Mouse (Mus musculus) CH12.LX (cell line): Measurements from ENCODE around the gene 4930402H24Rik. TPM values are rescaled to one million over a fixed set of nuclear protein-coding genes. Genes with fewer than 3 reads are reported as not detected.

Experiments used
- DNase-seq: peaks from one replicate; pipeline ENCODE4 v3.0.0-alpha.2; 2013; ENCODE audit errors: extremely low read depth
- H3K27ac ChIP-seq: 2 replicates; pipeline ENCODE4 v1.5.1; 2012; ENCODE audit warnings: low read depth, mild to moderate bottlenecking, control low read depth, moderate library complexity; ENCODE audit not compliant: insufficient read depth
- H3K27me3 ChIP-seq: replicated peaks from 2 replicates; pipeline ENCODE3; 2012; ENCODE audit warnings: inconsistent platforms
- H3K36me3 ChIP-seq, 2 experiments: replicated peaks in 1 of 2; 2 replicates each; pipeline versions ENCODE3 to v1.6.1; 2012; ENCODE audit warnings: inconsistent platforms in 1 of 2, low read length in 1 of 2, mild to moderate bottlenecking in 1 of 2, mixed read lengths in 1 of 2, moderate library complexity in 1 of 2; ENCODE audit not compliant: control insufficient read depth in 1 of 2, insufficient read depth in 1 of 2
- H3K4me1 ChIP-seq, 2 experiments: 2 replicates each; pipeline ENCODE4 v1.6.1; 2012; ENCODE audit warnings: inconsistent platforms in 1 of 2, moderate library complexity in 1 of 2; ENCODE audit not compliant: insufficient read depth in 2 of 2, control insufficient read depth in 1 of 2
- H3K4me2 ChIP-seq: 2 replicates; pipeline ENCODE4 v1.6.1; 2012; ENCODE audit warnings: low read depth, mild to moderate bottlenecking, control low read depth; ENCODE audit not compliant: poor library complexity, insufficient read depth, severe bottlenecking
- H3K4me3 ChIP-seq, 3 experiments: fragments of 150-350 bp in 1 of 3; sonication (generic) in 1 of 3; replicated peaks in 1 of 3; 2 replicates each; pipeline versions ENCODE3 to v1.5.1; 2011 to 2012; ENCODE audit warnings: low read depth in 2 of 3, low read length in 2 of 3, mild to moderate bottlenecking in 2 of 3, moderate library complexity in 2 of 3, control low read depth in 1 of 3, improper control_type of control experiment in 1 of 3, inconsistent platforms in 1 of 3, mixed read lengths in 1 of 3; ENCODE audit not compliant: poor library complexity in 1 of 3
- H3K79me2 ChIP-seq: replicated peaks from 2 replicates; pipeline ENCODE4 v1.6.1; 2012; ENCODE audit warnings: mild to moderate bottlenecking, moderate library complexity; ENCODE audit not compliant: control insufficient read depth, poor library complexity, insufficient read depth, severe bottlenecking; ENCODE audit errors: extremely low read depth
- H3K9ac ChIP-seq: 2 replicates; pipeline ENCODE4 v1.6.1; 2012; ENCODE audit warnings: low read depth, mild to moderate bottlenecking, control low read depth, moderate library complexity; ENCODE audit not compliant: insufficient read depth
- H3K9me3 ChIP-seq: replicated peaks from 2 replicates; pipeline ENCODE3; 2012; ENCODE audit warnings: low read length, inconsistent platforms, mixed read lengths
- CTCF ChIP-seq, 2 experiments: IDR thresholded peaks in 1 of 2; conservative IDR thresholded peaks in 1 of 2; 2 replicates each; pipeline ENCODE4 v1.5.1; 2011 to 2012; ENCODE audit warnings: low read depth in 2 of 2, low read length in 2 of 2, improper control_type of control experiment in 1 of 2, inconsistent platforms in 1 of 2, mild to moderate bottlenecking in 1 of 2, moderate library complexity in 1 of 2
- GABPA ChIP-seq: IDR thresholded peaks from 2 replicates; pipeline ENCODE4 v1.6.1; 2012; ENCODE audit warnings: low read depth, low read length, improper control_type of control experiment, inconsistent platforms; ENCODE audit not compliant: insufficient replicate concordance
- KAT2A ChIP-seq: IDR thresholded peaks from 2 replicates; pipeline ENCODE4 v1.6.1; 2012; ENCODE audit warnings: low read length, improper control_type of control experiment, inconsistent platforms; ENCODE audit not compliant: insufficient replicate concordance
- MEF2A ChIP-seq: IDR thresholded peaks from 2 replicates; pipeline ENCODE4 v1.6.1; 2014; ENCODE audit warnings: low read depth, mild to moderate bottlenecking, inconsistent platforms, low read length, improper control_type of control experiment, borderline replicate concordance
- NELFE ChIP-seq: IDR thresholded peaks from 2 replicates; pipeline ENCODE4 v1.6.1; 2011; ENCODE audit warnings: low read depth, low read length, improper control_type of control experiment
- POLR2A ChIP-seq: IDR thresholded peaks from 2 replicates; pipeline ENCODE4 v1.6.1; 2011; ENCODE audit warnings: low read depth, mild to moderate bottlenecking, improper control_type of control experiment, low read length
- RAD21 ChIP-seq: IDR thresholded peaks from 2 replicates; pipeline ENCODE4 v1.6.1; 2011; ENCODE audit warnings: low read depth, mild to moderate bottlenecking, low read length, improper control_type of control experiment, moderate library complexity
- SIN3A ChIP-seq: IDR thresholded peaks from 2 replicates; pipeline ENCODE4 v1.6.1; 2012; ENCODE audit warnings: low read length, improper control_type of control experiment, inconsistent platforms
- TBP ChIP-seq: conservative IDR thresholded peaks from 2 replicates; pipeline ENCODE4 v1.6.1; 2011; ENCODE audit warnings: low read depth, low read length, improper control_type of control experiment
- TCF12 ChIP-seq: IDR thresholded peaks from 2 replicates; pipeline ENCODE4 v1.6.1; 2014; ENCODE audit warnings: low read depth, mild to moderate bottlenecking, inconsistent platforms, low read length, improper control_type of control experiment
- UBTF ChIP-seq: IDR thresholded peaks from 2 replicates; pipeline ENCODE4 v1.6.1; 2012; ENCODE audit warnings: low read depth, mild to moderate bottlenecking, inconsistent platforms, low read length, improper control_type of control experiment, moderate library complexity
- USF1 ChIP-seq: IDR thresholded peaks from 2 replicates; pipeline ENCODE4 v1.6.1; 2014; ENCODE audit warnings: low read depth, mild to moderate bottlenecking, inconsistent platforms, low read length, improper control_type of control experiment
- USF2 ChIP-seq: conservative IDR thresholded peaks from 2 replicates; pipeline ENCODE4 v1.6.1; 2011; ENCODE audit warnings: low read depth, low read length, improper control_type of control experiment
- ZKSCAN1 ChIP-seq: IDR thresholded peaks from 2 replicates; pipeline ENCODE4 v1.6.1; 2012; ENCODE audit warnings: low read depth, inconsistent platforms, low read length, improper control_type of control experiment, borderline replicate concordance
- dilution Hi-C: fragments of 300-500 bp; cut with MboI; formaldehyde crosslinking; loops from 2 replicates; pipeline ENCODE4 v1.14.3; 2020; ENCODE audit warnings: low sequenced_read_pairs; ENCODE audit not compliant: extremely low pct_unique_long_range_greater_than_20kb, extremely low pct_ligation_motif_present
- in situ Hi-C: fragments of 300-500 bp; cut with MboI; formaldehyde crosslinking; loops from 3 replicates; pipeline ENCODE4 v1.14.3; 2019; ENCODE audit warnings: low sequenced_read_pairs, low pct_ligation_motif_present, low pct_unique_long_range_greater_than_20kb, mixed read lengths
- polyA plus RNA-seq: library from polyadenylated mRNA; unstranded; fragments of >175 nt; gene quantifications from 2 replicates; pipeline ENCODE4 v1.2.1, GENCODE M21; 2012; ENCODE audit warnings: low read depth; ENCODE audit not compliant: insufficient read length
- total RNA-seq, 2 experiments: library from RNA; depleted of rRNA; stranded (reverse); fragments of 300-350 nt in 1 of 2; fragments of >200 nt in 1 of 2; gene quantifications; 2 replicates each; pipeline ENCODE4 v1.2.3; 2012 to 2014

Gene 4930402H24Rik
- total and polyA plus RNA-seq, 3 experiments: 4.2 to 4.8 (median 4.2) TPM

- peak in 1 of 2 experiments; percentile 24; a peak in 2 of 4 replicates for TF ChIP-seq CTCF (conservative IDR thresholded peaks at IDR 0.05 in 1 of 2, IDR thresholded peaks at IDR 0.05 in 1 of 2; ENCODE audit: low read depth in 2 of 2, low read length in 2 of 2)
- TF ChIP-seq USF1: no peak
Measured at GRCm38 (mm10) chr2:130755061-130755607, 151.1 kb downstream of the 4930402H24Rik start.

GRCm38 (mm10) chr2:130754596-130754995 lies 151.6 kb downstream of the 4930402H24Rik start:
- TF ChIP-seq NELFE (no peak), CTCF (conservative IDR thresholded peaks at IDR 0.05 in 1 of 2, IDR thresholded peaks at IDR 0.05 in 1 of 2; ENCODE audit: low read depth in 2 of 2, low read length in 2 of 2) (no peak), TBP (no peak), SIN3A (no peak), POLR2A (no peak), GABPA (no peak), UBTF (no peak), MEF2A (no peak), TCF12 (no peak), KAT2A (no peak), ZKSCAN1 (no peak), USF2 (no peak), RAD21 (no peak)
- dilution Hi-C loops: no loop called here
- in situ Hi-C loops: no loop called here

More at GRCm38 (mm10) chr2:130755061-130755607, 151.1 kb downstream of the 4930402H24Rik start:
- no peaks in the 10 kb centered on the region for H3K27me3 ChIP-seq
- H3K4me3 ChIP-seq: no peak overlapping the region
- H3K27ac ChIP-seq: no peak overlapping the region
- no peaks in the 10 kb centered on the region for H3K36me3 ChIP-seq
- dilution Hi-C loops: no loop called here
- H3K4me1 ChIP-seq: 0 out of 4 replicates have a peak, but pooled peaks cover 0 to 4% of the 10 kb centered on the region in 2 experiments
- no peak for DNase-seq
- H3K79me2 ChIP-seq: no peaks in the 10 kb centered on the region
- no peak overlapping the region for H3K4me2 ChIP-seq
- H3K9ac ChIP-seq: no peak overlapping the region
- in situ Hi-C loops: no loop called here
- no peaks in the 10 kb centered on the region for H3K9me3 ChIP-seq

More at GRCm38 (mm10) chr2:130754596-130754995, 151.6 kb downstream of the 4930402H24Rik start:
- H3K4me2 ChIP-seq: no peak overlapping the region
- no peak for DNase-seq
- H3K4me3 ChIP-seq: no peak overlapping the region
- 0 out of 4 replicates have a peak, but pooled peaks cover 0 to 4% of the 10 kb centered on the region in 2 experiments for H3K4me1 ChIP-seq
- no peaks in the 10 kb centered on the region for H3K27me3 ChIP-seq
- no peak overlapping the region for H3K27ac ChIP-seq
- H3K36me3 ChIP-seq: no peaks in the 10 kb centered on the region
- no peaks in the 10 kb centered on the region for H3K79me2 ChIP-seq
- no peak overlapping the region for H3K9ac ChIP-seq
- no peaks in the 10 kb centered on the region for H3K9me3 ChIP-seq
